In the genomic region with DNA sequence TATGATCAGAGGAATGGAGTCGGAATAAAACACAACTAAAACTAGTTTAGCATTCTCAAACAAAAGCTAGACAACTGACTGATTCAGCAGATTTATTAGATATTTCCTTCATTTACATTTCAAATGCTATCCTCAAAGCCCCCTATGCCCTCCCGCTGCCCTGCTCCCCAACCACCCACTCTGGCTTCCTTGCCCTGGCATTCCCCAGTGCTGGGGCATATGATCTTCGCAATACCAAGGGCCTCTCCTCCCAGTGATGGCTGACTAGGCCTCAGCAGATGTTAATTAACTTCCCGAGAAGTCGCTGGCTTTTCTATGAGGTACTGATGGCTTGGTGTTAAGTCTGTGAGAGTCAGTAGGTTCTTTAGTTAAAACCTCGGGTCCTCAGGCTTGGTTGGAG, we compare ENCODE assay signal across 34 mouse cellular contexts.
"Had no signal": no experiment of that assay in that cellular context is flagged by ENCODE, and none has a peak within 500 bp of the region (broad histone marks: within the 10 kb centered on the region; RNA-seq: fewer than 3 reads in every experiment).

No protein-coding gene starts in this region.

- H3K4me1 ChIP-seq: heart, embryonic 10.5 days; heart, embryonic 12.5 days; heart, embryonic 13.5 days; heart, embryonic 15.5 days; hindbrain, embryonic 10.5 days; hindbrain, embryonic 12.5 days; hindbrain, embryonic 13.5 days; hindbrain, embryonic 15.5 days; kidney, embryonic 15.5 days had no signal

- H3K9ac ChIP-seq: heart, embryonic 12.5 days; heart, embryonic 13.5 days; heart, embryonic 15.5 days; hindbrain, embryonic 12.5 days; hindbrain, embryonic 13.5 days; hindbrain, embryonic 14.5 days; hindbrain, embryonic 15.5 days; kidney, embryonic 15.5 days had no signal

- H3K27ac ChIP-seq: heart, adult 2 months; heart, embryonic 10.5 days; heart, embryonic 13.5 days; heart, embryonic 15.5 days; hindbrain, embryonic 10.5 days; hindbrain, embryonic 12.5 days; hindbrain, embryonic 13.5 days; hindbrain, embryonic 14.5 days; hindbrain, embryonic 15.5 days; hindbrain, postnatal 0 days; kidney, embryonic 15.5 days; kidney, postnatal 0 days; layer of hippocampus, adult 2 months had no signal

- ATAC-seq: hindbrain, embryonic 16.5 days; hindbrain, postnatal 0 days; inflammation-experienced regulatory T-cells, adult 6 months; intestine, embryonic 16.5 days; intestine, postnatal 0 days had no signal

- H3K4me3 ChIP-seq: heart, adult 2 months; heart, embryonic 10.5 days; heart, embryonic 12.5 days; heart, embryonic 13.5 days; heart, embryonic 15.5 days; hindbrain, embryonic 10.5 days; hindbrain, embryonic 12.5 days; hindbrain, embryonic 13.5 days; hindbrain, embryonic 15.5 days; kidney, embryonic 15.5 days; layer of hippocampus, adult 2 months had no signal

- H3K4me2 ChIP-seq: heart, embryonic 12.5 days; heart, embryonic 13.5 days; heart, embryonic 15.5 days; hindbrain, embryonic 12.5 days; hindbrain, embryonic 13.5 days; hindbrain, embryonic 14.5 days; hindbrain, embryonic 15.5 days; kidney, embryonic 15.5 days had no signal

- DNase-seq: heart, adult 2 months; heart, postnatal 10 days; heart, postnatal 14 days; heart, postnatal 36 days; heart, postnatal 4 days; kidney, adult 11 months; kidney, adult 18-20 months; kidney, adult 2 months; kidney, adult 8-10 months; kidney, adult 9 months; kidney, postnatal 10 days; kidney, postnatal 14 days; kidney, postnatal 25 days; kidney, postnatal 36 days; kidney, postnatal 4 days; layer of hippocampus, adult 9-11 months; layer of hippocampus, postnatal 36 days had no signal

- H3K27me3 ChIP-seq: heart, embryonic 12.5 days; heart, embryonic 13.5 days; heart, embryonic 15.5 days; hindbrain, embryonic 12.5 days; hindbrain, embryonic 13.5 days; hindbrain, embryonic 15.5 days; kidney, embryonic 15.5 days had no signal

- H3K36me3 ChIP-seq: hindbrain, embryonic 13.5 days; hindbrain, embryonic 15.5 days had no signal

- H3K9me3 ChIP-seq: heart, embryonic 10.5 days; heart, embryonic 12.5 days; heart, embryonic 15.5 days; hindbrain, embryonic 10.5 days; hindbrain, embryonic 12.5 days; hindbrain, embryonic 13.5 days; hindbrain, embryonic 15.5 days; kidney, embryonic 15.5 days had no signal
